Mouse (Mus musculus) brain, embryonic 14.5 days (tissue): Measurements from ENCODE around the gene Scamp3.

ENCODE experiments used
- CTCF ChIP-seq: fragments of 200-500 bp; IDR thresholded peaks from 2 replicates; pipeline ENCODE4 v1.5.1; 2012; ENCODE audit warnings: inconsistent platforms, mild to moderate bottlenecking, moderate library complexity, borderline replicate concordance; ENCODE audit not compliant: insufficient read depth, insufficient read length; ENCODE audit errors: extremely low read depth
- POLR2A ChIP-seq: fragments of 200-500 bp; IDR thresholded peaks from 2 replicates; pipeline ENCODE4 v1.6.1; 2012; ENCODE audit warnings: mild to moderate bottlenecking, inconsistent platforms, borderline replicate concordance; ENCODE audit not compliant: poor library complexity, insufficient read depth, insufficient read length, severe bottlenecking; ENCODE audit errors: extremely low read depth

DNA sequence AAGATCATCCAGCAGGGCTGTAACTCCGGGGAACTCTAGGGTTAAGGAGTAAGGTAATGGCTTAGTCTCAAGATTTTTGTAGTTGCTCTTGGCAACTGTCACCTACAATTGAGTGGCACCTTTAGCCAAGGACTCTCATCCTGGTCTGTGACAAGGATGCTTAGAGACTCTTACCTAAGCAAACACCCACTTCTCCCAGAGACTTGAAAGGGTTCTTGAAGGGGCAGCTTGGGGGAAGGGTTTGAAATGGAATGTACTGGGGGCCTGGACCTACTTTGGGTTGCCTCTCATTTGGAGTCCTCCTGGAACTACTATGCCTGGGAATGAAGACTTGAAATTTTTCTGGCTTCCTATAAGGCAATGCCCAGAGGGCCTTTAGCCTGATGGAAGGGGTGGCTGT lies 41.0 kb downstream of the Scamp3 start:
- TF ChIP-seq CTCF (no peak), POLR2A (no peak)
